Mouse (Mus musculus): ENCODE measurements around the gene Fxr2. TPM values are rescaled to one million over a fixed set of nuclear protein-coding genes. Genes with fewer than 3 reads are reported as not detected.
A peak's percentile ranks its signal among the peaks of the same experiment; 100 is the strongest.

Fxr2 gene
- polyA plus RNA-seq, 1 experiment, result 132 TPM

DNA sequence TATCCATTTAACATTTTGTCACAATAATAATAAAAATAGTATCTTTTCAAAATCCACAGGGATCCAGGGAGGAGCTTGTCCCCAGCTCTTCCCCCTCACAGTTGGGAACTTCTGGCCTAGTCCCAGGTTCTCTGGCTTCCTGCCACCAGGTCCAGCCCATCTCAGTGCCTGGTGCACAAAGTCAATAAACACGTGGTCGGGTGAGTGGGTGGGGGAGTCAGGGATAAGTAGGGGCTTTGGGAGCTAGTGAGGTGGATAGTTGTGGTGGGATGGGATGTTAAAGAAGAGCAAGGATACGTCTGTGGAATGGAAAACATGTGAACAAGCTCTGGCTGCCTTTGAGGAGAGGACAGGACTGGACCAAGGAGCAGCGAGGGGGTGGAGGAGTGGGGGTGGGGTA is 53.6 kb downstream of the Fxr2 start:
- no peak overlapping the region for H3K4me3 ChIP-seq (ENCODE audit: insufficient read depth, low read length)
- H3K27ac ChIP-seq (ENCODE audit: insufficient read depth, low read length), result no peak overlapping the region

GRCm38 (mm10) chr11:69687061-69687460 is 54.3 kb downstream of the Fxr2 start:
- TF ChIP-seq POLR2A (IDR thresholded peaks at IDR 0.05; ENCODE audit: extremely low read depth, insufficient read depth, low read length) (no peak), CTCF (IDR thresholded peaks at IDR 0.05; ENCODE audit: extremely low read depth, insufficient read depth, low read length) (no peak)
- H3K4me1 ChIP-seq (ENCODE audit: control insufficient read depth, insufficient read depth, low read length), result no peaks in the 10 kb centered on the region
- no peak overlapping the region for H3K4me3 ChIP-seq (ENCODE audit: insufficient read depth, low read length)
- H3K27ac ChIP-seq (ENCODE audit: insufficient read depth, low read length), result no peak overlapping the region

More for the DNA sequence above, 53.6 kb downstream of the Fxr2 start:
- TF ChIP-seq POLR2A (IDR thresholded peaks at IDR 0.05; ENCODE audit: extremely low read depth, insufficient read depth, low read length) (no peak), CTCF (IDR thresholded peaks at IDR 0.05; ENCODE audit: extremely low read depth, insufficient read depth, low read length) (no peak)
- no peaks in the 10 kb centered on the region for H3K4me1 ChIP-seq (ENCODE audit: control insufficient read depth, insufficient read depth, low read length)

- Histone ChIP-seq H3K4me3 (ENCODE audit: insufficient read depth, low read length) (no peak overlapping the region), H3K4me1 (ENCODE audit: control insufficient read depth, insufficient read depth, low read length) (no peaks in the 10 kb centered on the region; the same call in 1 of the 2 replicates), H3K27ac (ENCODE audit: insufficient read depth, low read length) (no peak overlapping the region)
- TF ChIP-seq POLR2A (IDR thresholded peaks at IDR 0.05; ENCODE audit: extremely low read depth, insufficient read depth, low read length), result no peak
- TF ChIP-seq CTCF (IDR thresholded peaks at IDR 0.05; ENCODE audit: extremely low read depth, insufficient read depth, low read length), result no peak
Measured at GRCm38 (mm10) chr11:69689891-69690290, 57.1 kb downstream of the Fxr2 start.

DNA sequence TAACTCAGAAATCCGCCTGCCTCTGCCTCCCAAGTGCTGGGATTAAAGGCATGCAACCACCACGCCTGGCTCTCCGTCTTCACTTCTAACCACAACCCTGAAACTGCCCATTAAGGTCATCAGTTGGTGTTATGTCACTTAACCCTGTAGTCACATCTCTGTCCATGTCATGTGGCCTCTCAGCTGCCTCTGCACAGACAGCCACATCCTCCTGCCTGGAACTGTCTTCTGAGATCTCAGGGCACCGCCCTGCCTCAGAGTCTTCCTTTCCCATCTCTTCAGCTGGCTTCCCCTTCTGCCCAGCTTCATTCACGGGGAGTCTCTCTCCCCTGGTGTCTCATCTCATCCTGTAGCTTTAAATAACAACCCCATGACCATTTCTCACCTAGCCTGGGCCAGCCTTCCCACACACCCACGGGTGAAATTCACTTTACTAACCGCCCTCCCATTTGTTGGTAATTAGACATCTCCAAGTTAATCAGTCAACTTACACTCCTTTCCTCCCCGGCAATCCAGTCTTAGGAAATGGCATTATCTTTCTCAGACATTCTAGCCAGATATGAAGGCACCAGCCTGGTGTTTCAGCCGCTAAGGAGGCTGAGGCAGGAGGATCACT is 59.5 kb downstream of the Fxr2 start:
- no peak overlapping the region for H3K27ac ChIP-seq (ENCODE audit: insufficient read depth, low read length)
- H3K4me3 ChIP-seq (ENCODE audit: insufficient read depth, low read length), result no peak overlapping the region
- no peak for TF ChIP-seq CTCF (IDR thresholded peaks at IDR 0.05; ENCODE audit: extremely low read depth, insufficient read depth, low read length)
- no peak for TF ChIP-seq POLR2A (IDR thresholded peaks at IDR 0.05; ENCODE audit: extremely low read depth, insufficient read depth, low read length)
- no peaks in the 10 kb centered on the region; the same call in 1 of the 2 replicates for H3K4me1 ChIP-seq (ENCODE audit: control insufficient read depth, insufficient read depth, low read length)

GRCm38 (mm10) chr11:69692863-69693262 is 60.1 kb downstream of the Fxr2 start:
- Histone ChIP-seq H3K27ac (ENCODE audit: insufficient read depth, low read length) (no peak overlapping the region), H3K4me1 (ENCODE audit: control insufficient read depth, insufficient read depth, low read length) (no peaks in the 10 kb centered on the region; the same call in 1 of the 2 replicates), H3K4me3 (ENCODE audit: insufficient read depth, low read length) (no peak overlapping the region)
- TF ChIP-seq CTCF (IDR thresholded peaks at IDR 0.05; ENCODE audit: extremely low read depth, insufficient read depth, low read length) (no peak), POLR2A (IDR thresholded peaks at IDR 0.05; ENCODE audit: extremely low read depth, insufficient read depth, low read length) (no peak)

- TF ChIP-seq POLR2A (IDR thresholded peaks at IDR 0.05; ENCODE audit: extremely low read depth, insufficient read depth, low read length) (no peak), CTCF (IDR thresholded peaks at IDR 0.05; ENCODE audit: extremely low read depth, insufficient read depth, low read length) (no peak)
- Histone ChIP-seq H3K27ac (ENCODE audit: insufficient read depth, low read length) (no peak overlapping the region), H3K4me3 (ENCODE audit: insufficient read depth, low read length) (no peak overlapping the region), H3K4me1 (ENCODE audit: control insufficient read depth, insufficient read depth, low read length) (no peaks in the 10 kb centered on the region; the same call in 1 of the 2 replicates)
Measured at GRCm38 (mm10) chr11:69693421-69693965, 60.7 kb downstream of the Fxr2 start.

GRCm38 (mm10) chr11:69695046-69695360 is 62.2 kb downstream of the Fxr2 start:
- Histone ChIP-seq H3K27ac (ENCODE audit: insufficient read depth, low read length) (no peak overlapping the region), H3K4me1 (ENCODE audit: control insufficient read depth, insufficient read depth, low read length) (no peaks in the 10 kb centered on the region; the same call in 1 of the 2 replicates), H3K4me3 (ENCODE audit: insufficient read depth, low read length) (peak overlapping the region; percentile 35)
- no peak for TF ChIP-seq CTCF (IDR thresholded peaks at IDR 0.05; ENCODE audit: extremely low read depth, insufficient read depth, low read length)
- 0 out of 2 replicates have a peak, but pooled peaks have one; percentile 17 for TF ChIP-seq POLR2A (IDR thresholded peaks at IDR 0.05; ENCODE audit: extremely low read depth, insufficient read depth, low read length)

DNA sequence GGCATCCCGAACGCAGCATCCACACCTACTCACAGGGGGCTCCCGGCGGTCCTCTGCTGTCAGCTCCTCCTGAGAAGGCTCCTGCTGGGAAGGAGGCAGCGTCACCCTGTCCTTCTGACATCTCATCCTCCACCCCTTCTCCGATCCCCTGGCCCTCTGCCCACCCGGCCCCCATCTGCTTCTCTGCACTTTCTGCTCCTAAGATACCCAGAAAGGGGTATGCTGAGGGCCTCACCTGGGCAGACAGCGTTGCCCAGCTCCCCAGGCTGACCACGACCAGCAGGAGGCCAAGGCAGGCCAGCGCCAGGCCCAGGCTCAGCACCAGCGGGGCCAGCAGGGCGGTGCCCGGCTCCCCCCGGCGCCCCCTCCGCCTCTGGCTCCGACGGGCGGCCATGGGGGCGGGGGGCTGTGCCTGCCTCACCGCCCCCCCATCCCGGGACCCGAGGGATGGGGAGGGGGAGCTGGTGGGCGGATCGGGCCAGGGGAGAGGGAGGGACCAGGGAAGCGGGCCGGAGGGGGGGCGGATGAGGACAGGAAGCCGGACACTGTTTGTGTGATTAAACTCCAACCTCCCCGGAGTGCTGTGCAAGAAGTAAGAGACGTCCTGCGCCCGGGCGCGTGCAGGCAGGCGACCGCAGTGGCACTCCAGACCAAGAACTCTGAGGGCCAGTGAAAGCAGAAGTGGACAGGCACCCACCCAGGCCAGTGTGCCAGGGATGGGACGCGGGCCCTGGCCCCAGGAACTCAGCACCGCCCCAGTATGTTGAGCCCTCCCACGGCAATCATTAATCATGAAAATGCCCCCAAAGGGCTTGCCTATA is 62.8 kb downstream of the Fxr2 start, which contains the start of the genes Tnfsf12 and Tnfsfm13:
TSS of gene Tnfsf12 (minus strand) at position 489 of the 821 bp plus-strand sequence.
TSS of gene Tnfsfm13 (minus strand) at position 738 of the 821 bp plus-strand sequence.
- TF ChIP-seq POLR2A (IDR thresholded peaks at IDR 0.05; ENCODE audit: extremely low read depth, insufficient read depth, low read length), result peak; percentile 37; the same call in 1 of the 2 replicates
- TF ChIP-seq CTCF (IDR thresholded peaks at IDR 0.05; ENCODE audit: extremely low read depth, insufficient read depth, low read length), result no peak
- Histone ChIP-seq H3K4me3 (ENCODE audit: insufficient read depth, low read length) (peak within 1 kb of the TSS; percentile 35), H3K27ac (ENCODE audit: insufficient read depth, low read length) (peak within 1 kb of the TSS; percentile 67), H3K4me1 (ENCODE audit: control insufficient read depth, insufficient read depth, low read length) (no peaks in the 10 kb centered on the region; the same call in 1 of the 2 replicates)

GRCm38 (mm10) chr11:69697396-69697795 is 64.6 kb downstream of the Fxr2 start:
- TF ChIP-seq POLR2A (IDR thresholded peaks at IDR 0.05; ENCODE audit: extremely low read depth, insufficient read depth, low read length) (no peak), CTCF (IDR thresholded peaks at IDR 0.05; ENCODE audit: extremely low read depth, insufficient read depth, low read length) (no peak)
- no peaks in the 10 kb centered on the region; the same call in 1 of the 2 replicates for H3K4me1 ChIP-seq (ENCODE audit: control insufficient read depth, insufficient read depth, low read length)
- H3K4me3 ChIP-seq (ENCODE audit: insufficient read depth, low read length), result no peak overlapping the region
- no peak overlapping the region for H3K27ac ChIP-seq (ENCODE audit: insufficient read depth, low read length)

All from cortical plate, adult 2 months (tissue).